Mouse (Mus musculus): Measurements from ENCODE around the gene Mnd1.

DNA sequence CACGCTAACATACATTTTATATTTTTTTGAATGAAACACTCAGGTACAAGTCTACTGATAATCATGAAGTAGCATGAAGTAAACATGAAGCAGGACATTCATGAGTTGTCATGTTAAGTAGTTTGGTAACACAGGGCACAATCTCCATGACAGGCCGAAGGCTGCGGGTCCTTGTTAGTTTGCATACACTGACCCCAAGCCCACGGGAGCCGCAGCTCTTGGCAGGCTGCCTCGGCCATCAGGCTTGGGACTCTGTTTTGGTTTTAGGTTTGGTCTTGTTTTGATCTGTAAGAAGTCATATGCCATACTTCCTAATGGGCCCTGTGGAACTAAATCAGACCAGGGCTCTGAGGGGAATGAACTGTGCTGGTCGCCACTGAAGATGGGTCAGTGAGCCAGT lies 36.9 kb downstream of the Mnd1 start:
- no peak for TF ChIP-seq POLR2A (IDR thresholded peaks at IDR 0.05; ENCODE audit: low read depth, low read length)
- no peak for TF ChIP-seq CTCF (IDR thresholded peaks at IDR 0.05; ENCODE audit: extremely low read depth, insufficient read depth, insufficient read length, insufficient replicate concordance)

Measured in spleen, adult 2 months (tissue).